Mouse (Mus musculus) layer of hippocampus, adult 18-20 months (tissue): ENCODE measurements at regions not wholly inside any gene's neighbourhood (a gene's known extent, or its start where the extent isn't known, plus 50 kb on each side); places are given as distances from the start of the nearest gene placed in this dataset.

Experiments used
- DNase-seq, 2 experiments: peaks; one replicate each; pipeline ENCODE4 v3.0.0; 2022; ENCODE audit warnings: low spot score in 2 of 2

GRCm38 (mm10) chr5:70323651-70324050 lies 518.8 kb downstream of the Gabrg1 start:
- peak; percentile 1 to 50 for DNase-seq
